Mouse (Mus musculus) kidney, postnatal 14 days (tissue): Measurements from ENCODE around the gene Ankrd9.

Experiments used
- DNase-seq: peaks from one replicate; pipeline ENCODE4 v3.0.0; 2022; ENCODE audit warnings: mixed read lengths

Ankrd9 gene

DNA sequence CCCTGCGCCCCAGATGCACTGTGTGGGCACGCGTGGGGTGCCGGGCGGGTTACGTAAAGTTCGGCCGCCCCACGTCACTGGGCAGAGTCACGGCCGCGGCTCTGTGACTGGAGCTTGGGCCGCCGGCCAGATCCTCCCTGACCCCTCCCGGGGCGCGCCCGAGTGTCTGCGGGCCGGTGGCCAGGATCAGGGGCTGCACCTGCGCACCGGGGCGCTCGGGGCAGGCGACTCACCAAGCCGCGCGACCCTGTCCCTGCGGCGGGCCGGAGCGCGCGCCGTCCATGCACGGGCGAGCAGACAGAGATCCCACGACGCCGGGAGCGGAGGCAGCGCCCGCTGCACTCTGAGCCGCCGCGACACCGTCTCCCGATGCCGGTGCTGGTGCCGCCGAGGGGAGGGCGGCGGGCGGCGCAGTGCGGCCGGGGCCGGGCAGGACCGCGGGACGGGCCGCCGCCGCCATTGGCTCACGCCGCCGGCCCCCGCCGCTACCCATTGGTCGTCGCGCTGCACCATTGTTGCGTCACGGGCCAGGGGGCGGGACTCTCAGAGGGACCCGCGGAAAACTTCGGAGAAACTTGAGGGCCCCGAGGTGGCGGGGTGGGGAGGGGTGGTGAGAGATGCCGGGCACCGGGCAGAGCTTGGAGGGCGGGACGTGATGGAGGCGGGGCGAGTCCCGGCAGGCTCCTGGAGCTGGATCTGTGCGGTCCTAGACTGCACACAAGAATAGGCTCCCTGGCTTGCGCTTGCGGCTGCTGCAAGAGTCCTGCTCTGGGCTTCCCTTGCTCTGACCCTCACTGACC lies at the start of gene Ankrd9:
Gene Ankrd9, minus strand, starts transcription at position 434 of the 800 bp plus-strand sequence.
- peak; percentile 99 for DNase-seq

DNA sequence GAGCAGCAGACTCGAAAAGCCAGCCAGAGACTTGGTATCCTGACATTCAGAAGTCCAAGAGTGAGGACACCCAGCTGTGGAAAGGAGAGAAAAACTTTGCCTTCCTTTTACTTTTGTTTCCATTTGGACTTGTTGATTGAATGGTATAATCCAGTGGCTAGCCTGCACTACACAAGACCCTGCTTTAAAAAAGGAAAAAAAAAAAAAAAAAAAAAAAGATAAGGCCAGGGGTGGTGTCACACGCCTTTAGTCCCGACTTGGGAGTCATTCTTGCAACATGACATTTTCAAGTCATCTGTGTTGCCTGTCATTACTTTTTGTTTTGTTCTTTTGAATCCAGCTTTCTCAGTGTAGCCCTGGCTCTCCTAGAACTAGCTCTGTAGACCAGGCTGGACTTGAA lies 42.7 kb upstream of the Ankrd9 start:
- no peak for DNase-seq

DNA sequence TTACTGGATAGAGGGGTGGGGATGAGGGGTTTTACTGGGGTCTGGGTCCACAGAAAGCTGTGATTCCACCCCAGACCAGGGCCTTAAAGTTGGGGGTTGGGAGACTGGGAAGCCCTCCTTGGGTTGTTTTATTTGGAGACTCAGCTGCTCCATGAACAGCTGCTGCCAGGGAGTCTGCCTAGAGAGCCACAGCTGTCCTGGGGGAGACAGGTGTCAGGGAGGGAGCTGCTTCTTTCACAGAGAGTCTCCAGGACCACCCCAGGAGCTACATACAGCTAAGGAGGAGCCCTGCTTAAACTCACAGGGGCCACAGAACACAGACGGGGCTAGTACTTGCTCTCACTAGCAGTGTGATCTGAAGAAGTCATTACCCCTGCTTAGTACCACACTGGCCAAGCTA lies 42.3 kb upstream of the Ankrd9 start:
- no peak for DNase-seq

DNA sequence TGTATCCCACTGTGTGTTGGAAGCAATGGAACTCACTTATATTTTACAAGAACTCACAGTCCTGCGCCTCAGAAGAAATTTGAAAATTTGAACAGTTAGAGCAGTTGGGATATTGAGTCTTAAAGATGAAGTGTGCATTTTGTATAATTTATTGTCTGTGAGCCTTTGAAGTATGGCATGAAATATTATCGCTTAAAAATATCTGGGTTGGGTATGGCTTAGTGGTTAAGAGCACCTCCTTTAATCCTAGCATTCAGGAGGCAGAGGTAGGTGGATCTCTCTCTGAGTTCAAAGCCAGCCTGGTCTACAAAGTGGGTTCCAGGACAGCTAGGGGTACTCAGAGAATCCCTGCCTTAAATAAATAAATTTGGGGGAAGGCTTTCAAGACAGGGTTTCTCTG lies 40.2 kb upstream of the Ankrd9 start:
- no peak for DNase-seq

DNA sequence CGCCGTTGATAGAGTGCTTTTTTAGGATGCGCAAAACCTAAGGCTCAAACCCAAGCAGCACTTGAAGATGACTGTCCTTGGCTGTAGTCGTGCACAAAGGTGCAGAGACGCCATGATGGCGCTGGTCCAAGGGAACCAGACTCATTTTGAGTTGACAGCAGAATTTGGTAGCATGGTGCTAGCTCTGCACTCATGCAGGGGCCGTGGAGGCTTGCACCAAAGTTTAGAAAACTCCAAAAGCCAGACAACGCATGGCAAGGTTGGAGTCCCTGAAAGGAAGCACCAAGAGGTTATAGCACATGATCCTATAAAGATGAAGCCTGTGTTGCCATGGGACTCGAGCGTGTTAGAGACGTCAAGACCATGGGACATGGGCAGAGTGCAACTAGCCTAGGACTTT lies 39.2 kb upstream of the Ankrd9 start:
- DNase-seq, result no peak

DNA sequence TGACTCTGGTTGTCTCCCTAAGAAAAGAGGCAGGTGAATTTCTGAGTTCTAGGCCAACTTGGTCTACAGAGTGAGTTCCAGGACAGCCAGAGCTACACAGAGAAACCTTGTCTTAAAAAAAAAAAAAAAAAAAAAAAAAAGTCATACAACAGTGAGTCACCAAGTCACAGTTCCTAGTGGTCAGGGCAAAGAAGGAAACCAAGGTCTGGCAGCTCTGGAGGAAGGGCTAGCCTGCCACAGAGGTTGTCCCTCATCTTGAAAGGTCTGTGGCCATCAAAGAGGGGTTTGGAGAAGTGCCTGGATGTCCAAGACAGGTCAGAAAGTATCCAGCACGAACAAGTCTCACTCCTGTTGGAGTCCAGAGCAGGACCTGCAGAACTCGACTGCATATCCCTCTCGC lies 38.0 kb upstream of the Ankrd9 start:
- DNase-seq, result no peak

DNA sequence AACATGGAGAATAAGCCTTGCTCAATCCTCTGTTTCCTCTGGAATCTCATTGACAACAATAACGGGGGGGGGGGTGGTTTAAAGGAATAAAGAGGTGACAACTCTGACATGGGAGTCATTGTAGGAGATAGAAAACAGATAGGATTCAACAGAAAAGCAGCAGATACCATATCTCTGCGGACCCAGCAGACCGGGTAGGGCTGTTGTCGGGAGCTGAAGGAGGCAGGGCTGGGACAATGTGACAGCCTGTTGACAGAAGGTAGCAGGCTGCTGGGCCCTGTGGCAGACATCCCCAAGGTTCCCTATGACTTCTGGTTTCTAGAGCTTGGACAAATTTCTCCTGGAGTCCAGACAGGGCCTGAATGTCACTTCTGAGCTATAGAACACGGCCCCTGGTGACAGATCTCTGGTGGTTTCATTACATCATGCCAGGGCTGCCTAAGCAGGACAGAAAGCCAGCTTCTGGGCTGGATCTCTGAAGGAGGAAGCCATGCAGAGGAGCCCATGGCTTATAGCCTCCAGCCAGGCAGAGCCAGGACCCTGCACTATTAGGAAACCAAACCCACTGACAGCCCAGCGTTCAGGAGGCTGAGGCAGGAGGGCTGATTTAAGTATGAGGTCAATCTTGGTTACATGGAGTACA lies 30.9 kb upstream of the Ankrd9 start:
- DNase-seq, result no peak

DNA sequence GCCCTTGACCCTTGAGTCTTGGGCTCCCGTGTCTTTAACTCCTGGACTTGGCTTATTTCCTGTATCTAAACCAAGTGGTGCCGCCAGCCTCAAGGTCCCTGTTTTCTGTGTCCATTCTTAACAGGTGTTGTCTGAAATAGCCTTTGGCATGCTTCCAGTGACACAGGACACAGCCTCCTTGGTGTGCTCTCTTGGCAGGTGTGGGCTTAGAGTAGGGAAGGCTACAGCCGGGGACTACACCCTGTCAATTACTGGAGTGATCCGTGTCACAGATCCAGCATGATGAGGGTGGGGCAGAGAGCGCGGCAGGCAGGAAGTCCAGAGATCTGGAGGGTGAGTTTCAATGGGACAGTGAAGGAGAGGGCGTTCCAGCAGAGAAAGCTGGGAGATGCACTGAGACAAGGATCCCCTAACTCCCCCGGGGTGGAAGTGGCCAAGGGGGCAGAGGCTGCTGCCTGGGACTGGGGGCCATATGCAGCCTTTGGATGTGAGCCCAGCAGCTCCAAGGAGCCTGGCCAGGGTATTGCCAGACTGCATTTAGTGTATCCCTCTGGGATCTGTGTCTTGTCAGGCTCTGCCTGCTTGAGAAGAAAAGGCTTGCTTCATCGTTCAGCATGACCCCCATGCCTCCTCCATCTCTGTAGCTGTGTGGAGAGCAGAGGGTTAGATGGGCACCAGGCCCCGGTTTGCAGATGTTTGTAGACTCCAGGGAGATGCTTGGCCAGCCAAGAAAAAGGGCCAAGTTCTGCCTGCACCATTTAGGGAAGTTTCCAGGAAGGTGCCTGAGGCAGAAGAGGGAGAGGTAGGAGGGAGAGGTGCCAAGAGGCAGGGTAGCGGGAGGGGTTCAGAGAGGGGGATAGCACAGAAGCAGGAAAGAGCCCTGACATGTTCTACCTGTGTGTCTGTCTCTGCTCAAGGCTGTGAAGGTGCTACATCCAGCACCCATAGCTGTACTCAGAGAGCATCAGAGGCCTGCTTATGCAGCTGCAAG lies 30.0 kb upstream of the Ankrd9 start:
- no peak for DNase-seq

DNA sequence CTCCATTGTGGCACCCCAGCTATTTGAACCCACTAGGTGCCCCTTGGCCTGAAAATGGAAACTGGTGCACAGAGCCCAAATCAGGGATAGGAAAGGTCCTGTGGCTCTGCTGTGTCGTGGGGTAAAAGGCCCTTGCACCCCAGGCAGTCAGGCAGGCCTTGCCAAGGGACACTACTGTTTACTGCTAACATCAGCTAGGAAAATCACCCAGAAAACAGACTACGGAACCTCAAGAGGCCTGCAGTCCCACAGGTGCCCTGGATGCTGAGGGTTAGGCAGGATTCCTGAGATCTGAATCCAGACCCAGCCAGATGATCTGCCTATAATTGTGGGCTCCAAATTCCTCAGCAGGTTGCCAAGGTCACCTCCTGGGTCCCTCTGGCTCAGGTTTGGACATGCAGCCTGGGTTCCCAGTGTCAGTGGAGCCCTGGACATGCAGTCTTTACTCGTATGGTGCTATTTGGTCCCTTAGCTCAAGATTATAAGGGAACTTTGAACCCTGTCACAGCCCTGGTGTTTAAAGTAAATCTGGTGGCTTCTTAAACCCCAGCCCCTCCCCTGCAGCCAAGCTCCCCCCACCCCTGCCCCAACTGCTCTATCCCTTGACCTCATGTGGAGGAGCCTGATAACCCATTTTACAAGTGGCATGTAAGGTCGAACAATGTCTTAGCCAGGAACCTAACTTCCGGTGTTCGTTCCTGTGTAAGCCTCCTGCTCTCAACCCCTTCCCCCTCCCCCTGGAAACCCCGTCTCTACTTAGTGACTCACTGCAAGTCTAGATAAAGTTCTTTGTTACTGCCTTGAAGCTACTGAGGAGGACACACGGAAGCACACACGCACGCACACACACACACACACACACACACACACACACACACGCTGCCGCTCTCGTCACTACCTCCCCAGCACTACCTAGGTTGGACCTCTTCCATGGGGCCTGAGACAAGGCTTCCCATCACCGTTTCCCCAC lies 28.6 kb upstream of the Ankrd9 start:
- DNase-seq, result peak; percentile 54

DNA sequence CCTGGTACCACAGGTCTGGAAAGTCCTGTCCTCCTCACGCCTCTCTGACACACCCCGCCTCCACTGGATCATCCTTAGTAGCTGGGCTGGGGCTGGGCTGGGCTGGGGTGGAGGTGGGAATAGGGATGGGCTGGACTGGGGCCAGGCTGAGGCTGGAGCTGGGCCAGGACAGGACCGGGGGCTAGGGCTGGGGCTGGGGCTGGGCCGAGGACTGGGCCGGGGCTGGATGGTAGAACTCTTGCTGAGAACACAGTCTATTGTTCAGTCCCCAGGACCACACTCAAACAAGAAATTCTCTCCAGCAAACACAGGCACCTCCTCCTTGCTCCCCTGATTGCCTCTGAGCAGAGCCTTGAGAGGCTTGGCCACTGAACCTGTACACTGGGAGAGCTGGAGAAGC lies 27.5 kb upstream of the Ankrd9 start:
- DNase-seq, result no peak

DNA sequence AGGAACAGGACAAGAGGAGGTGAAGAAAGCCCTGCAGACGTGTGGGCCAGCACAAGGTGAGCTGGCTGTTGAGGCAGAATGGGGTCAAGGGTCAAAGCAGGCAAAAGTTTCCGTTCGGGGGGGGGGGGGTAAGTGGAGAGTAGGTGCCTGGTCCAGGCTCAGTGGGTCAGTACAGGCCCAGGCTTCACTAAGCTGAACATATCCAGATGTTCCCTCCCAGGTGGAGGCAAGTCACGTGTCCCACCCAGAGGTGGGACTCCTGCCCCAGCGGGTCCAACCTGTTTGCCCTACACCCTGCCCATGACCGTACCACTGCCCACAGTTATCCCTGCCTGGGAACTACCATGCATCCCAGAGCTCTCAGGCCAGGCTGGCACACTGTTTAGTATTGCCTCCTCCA lies 27.0 kb upstream of the Ankrd9 start:
- no peak for DNase-seq

DNA sequence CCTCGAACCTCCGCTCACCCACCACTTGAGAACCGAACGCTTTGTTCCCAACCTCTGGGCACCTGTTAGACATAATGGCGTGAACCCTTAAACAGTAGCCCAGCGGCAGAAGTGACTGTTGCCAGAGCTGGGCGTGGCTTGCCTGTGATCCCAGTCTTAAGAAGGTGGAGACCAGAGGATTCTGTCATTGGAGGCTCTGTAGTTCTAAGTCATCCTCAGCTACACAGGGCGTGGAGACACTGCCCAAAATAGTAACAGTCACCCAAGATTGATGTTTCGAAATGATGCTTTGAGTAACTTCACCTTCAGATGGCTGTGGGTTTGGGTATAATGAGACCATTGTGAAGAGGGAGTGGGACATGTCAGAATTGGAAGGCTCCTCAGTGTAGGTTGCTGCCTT lies 25.3 kb upstream of the Ankrd9 start:
- no peak for DNase-seq

DNA sequence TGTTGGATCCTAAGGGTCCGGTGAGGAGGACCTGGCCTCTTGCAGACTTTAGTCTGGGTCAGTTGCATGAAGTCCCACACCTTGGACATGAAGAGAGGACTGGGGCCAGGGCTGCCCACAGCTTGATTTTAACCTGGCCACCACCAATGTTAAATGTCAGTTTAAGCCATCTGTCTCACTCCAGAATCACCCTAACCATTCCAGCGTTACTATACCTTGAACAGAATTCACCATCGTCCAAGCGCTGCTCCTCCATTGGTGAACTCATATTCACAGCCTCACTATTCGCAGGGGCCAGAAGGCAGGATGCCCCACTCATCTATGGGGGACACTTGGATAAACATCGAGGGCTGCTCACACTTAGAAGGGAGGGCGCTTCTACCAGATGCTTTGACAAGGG lies 22.1 kb upstream of the Ankrd9 start:
- no peak for DNase-seq

DNA sequence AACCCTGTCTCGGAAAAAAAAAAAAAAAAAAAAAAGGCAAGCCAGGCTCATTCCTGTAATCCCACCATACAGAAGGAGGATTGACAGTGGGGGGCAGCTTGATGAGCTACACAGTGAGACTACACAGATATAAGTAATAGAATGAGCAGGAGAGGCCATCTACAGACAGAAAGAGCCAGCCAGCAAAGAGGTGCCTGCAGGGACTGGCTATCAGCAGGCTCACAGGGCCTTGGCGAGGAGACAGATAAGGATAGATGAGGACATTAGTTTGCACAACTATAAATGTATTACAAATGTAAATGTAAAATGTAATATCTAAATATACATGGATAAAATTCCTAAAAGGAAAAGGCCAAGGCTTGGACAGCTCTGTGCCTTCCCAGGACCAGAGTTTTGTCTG lies 21.0 kb upstream of the Ankrd9 start:
- no peak for DNase-seq

DNA sequence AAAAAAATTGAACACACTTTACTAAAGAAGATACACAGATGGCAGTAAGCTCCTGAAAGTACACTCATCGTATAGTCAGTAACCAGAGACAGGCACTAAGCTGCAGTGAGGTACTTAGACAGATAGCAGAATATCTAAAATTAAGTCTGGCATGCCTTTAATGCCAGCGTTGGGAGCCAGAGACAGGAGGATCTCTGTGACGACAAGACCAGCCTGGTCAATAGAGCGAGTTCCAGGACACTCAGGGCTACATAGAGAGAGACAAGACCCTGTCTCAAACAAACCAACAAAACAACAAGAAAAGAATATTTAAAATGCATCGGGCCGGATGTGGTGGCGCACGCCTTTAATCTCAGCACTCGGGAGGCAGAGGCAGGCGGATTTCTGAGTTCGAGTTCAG lies 19.3 kb upstream of the Ankrd9 start:
- no peak for DNase-seq

DNA sequence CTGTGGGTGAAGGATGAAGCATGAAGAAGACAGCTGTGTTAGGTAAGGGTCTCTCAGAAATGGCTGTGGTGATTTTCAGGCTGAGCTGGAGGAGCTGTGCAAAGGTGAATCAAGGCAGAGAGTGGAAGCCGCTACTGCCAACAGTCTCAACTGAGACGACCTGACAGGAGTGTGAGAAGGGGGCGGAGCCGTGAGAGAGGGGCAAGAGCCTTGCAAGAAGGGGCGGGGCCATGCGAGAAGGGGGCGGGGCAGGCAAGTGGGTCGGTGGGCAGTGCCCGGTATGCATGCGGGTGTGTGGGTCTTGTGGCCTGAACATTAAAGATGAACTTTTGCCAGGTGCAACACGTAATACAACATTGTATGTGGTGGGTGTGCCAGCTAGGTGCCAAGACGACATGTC lies 15.8 kb upstream of the Ankrd9 start:
- no peak for DNase-seq

DNA sequence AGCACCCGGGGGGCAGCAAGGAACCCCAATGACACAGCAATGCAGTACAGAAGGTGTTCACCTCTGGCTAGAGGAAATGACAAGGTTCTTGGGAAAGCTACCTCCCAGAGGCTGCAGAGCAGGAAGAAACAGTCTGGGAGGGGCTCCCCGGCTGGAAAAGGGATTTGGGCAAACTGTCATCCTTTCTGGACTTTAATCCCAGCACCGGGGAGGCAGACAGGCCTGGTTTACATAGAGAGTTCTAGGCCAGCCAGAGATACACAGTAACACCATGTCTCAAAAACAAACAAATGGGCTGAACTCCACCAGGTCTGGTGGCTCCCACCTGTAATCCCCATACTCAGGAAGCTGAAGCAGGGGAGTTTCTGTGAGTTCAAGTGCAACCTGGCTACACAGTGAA lies 14.4 kb upstream of the Ankrd9 start:
- DNase-seq, result no peak

DNA sequence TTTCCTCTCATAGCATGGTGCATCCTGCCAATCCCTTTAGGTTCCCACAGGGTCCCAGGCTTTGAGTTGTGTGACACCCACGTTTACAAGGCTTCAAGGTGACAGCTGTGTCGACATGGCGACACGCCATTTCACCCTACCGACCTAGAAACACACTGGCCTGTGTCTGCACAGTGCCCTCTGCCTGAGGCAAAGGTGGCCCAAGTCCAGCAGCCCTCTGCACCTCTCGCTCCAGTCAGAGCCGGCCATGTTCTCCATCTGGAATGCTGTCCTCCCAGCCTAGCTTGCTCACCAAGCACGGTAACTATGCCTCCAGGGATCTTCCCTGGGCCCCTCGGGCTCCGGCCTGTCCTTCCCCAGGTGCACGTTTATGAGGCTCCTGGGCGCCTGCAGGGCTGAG lies 13.9 kb upstream of the Ankrd9 start:
- DNase-seq, result peak; percentile 65

DNA sequence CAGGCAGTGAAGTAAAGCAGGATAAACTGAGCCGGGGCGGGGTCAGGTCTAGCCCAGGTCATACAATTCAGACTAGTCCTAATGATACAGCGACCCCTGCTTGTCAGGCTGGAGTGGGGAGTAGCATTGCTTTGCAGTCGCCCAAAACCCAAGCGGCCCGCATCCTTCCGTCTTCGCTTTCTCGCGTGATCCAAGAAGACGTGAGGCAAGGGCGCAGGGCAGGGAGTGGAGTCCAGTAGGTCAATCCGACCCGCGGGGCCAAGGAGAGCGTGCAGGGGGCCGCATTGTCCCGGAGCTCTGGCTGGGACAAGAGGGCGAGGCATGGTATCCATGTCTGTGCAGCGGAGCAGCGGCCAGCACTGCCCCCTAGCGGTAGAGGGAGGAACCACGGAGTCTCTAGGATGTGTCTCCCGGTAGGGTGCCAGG lies 13.3 kb upstream of the Ankrd9 start:
- DNase-seq, result peak; percentile 92

DNA sequence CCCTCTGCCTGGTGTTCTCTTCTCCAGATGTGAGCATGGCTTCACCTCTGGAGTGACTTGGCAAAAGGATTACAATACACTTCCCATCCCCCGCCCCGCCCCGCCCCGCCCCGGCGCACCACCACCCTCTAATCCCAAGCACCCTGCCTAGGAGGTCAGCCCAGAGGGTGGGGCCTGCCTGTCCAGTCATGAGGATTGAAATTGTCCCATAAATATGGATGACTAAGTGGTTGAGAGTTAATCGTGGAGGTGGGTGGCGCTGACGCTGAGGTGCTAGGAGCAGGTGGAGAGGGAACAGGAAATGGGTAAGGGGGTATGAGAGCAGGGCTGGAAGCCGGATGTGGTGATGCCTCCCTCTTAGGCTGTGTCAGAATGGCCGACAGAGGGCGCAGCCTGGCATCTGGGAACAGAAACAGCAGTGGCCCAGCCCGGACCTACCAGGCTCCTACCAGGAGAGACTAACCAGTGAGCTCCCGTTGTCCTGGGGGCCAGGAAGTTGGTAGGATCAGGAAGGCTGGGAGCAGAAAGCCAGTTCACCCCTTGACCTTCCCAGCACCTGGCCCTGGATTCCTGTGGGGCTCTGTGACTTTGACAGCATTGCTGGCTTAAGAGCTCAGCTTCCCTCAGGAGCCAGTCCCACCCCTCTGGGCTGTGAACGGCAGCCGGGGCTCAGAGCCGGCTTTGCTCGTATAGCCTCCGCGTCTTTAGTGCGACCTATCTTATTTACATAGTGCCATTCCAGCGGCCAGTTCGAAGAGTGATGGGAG lies 12.7 kb upstream of the Ankrd9 start:
- DNase-seq, result peak; percentile 83

DNA sequence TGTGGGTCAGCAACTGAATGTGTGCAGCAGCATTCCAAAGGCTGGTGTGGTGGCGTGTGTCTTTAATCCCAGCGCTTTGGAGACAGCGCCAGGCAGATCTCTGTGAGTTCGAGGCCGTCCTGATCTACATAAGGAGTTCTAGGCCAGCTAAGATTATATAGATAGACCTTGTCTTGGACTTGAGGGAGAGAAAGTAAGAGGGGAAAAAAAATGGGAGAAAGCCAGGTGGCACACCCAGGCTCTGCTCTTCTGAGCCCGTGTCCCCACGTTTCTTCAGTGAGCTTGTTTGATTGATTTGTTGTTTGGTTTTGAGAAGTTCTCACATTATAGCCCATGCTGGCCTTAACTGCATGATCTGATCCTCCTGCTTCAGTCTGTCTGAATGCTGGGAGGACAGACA lies 11.7 kb upstream of the Ankrd9 start:
- DNase-seq, result no peak
